Mouse (Mus musculus): ENCODE measurements around the gene Fpr-rs6.

Gene Fpr-rs6

GRCm38 (mm10) chr17:20182997-20183396, at the start of gene Fpr-rs6:
Fpr-rs6 (minus strand) TSS chr17:20183097.
- DNase-seq (ENCODE audit: low read depth, low spot score), result no peak
